Mouse (Mus musculus) cerebellum, postnatal 4 days (tissue): ENCODE results near the gene Dact3.

Experiments used
- DNase-seq, 2 experiments: peaks; one replicate each; pipeline ENCODE4 v3.0.0; 2022; ENCODE audit warnings: low spot score in 2 of 2, mixed read lengths in 1 of 2

Gene Dact3

GRCm38 (mm10) chr7:16853302-16853831 is 21.8 kb upstream of the Dact3 start:
- DNase-seq = no peak

DNA sequence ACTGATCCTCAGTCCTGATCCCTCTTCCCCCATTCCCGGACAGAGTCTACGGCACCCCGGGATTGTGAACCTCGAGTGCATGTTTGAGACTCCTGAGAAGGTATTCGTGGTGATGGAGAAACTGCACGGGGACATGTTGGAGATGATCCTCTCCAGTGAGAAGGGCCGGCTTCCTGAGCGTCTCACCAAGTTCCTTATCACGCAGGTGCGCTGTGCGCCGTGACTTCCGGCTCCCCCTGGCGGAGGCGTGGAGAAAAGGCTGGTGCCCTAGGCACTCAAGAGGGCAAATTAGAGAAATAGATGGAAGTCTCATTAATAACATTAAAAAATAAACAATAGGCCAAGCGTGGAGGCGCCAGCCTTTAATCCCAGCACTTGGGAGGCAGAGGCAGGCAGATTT is 16.8 kb upstream of the Dact3 start:
- peak in 1 of 2 experiments; percentile 42 for DNase-seq

GRCm38 (mm10) chr7:16859902-16860651 is 15.0 kb upstream of the Dact3 start:
- DNase-seq = peak in 1 of 2 experiments; percentile 63

- no peak for DNase-seq
Observed at GRCm38 (mm10) chr7:16867488-16867887, 7.6 kb upstream of the Dact3 start.

DNA sequence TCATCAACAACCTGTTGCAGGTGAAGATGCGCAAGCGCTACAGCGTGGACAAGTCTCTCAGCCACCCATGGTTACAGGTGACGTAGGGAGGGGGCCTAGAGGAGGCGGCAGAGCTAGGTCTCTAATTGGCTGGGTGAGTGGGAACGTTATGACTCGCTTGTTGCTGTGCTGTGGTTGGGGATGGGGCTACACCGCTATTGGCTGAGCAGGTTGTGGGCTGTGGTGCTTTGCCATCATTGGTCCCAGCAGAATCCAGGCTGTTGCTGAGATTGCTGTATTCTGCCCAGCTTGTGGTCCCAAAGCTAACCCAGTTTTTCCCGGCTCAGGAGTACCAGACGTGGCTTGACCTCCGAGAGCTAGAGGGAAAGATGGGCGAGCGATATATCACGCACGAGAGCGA is 5.6 kb upstream of the Dact3 start:
- DNase-seq = peak; percentile 57 to 72

DNA sequence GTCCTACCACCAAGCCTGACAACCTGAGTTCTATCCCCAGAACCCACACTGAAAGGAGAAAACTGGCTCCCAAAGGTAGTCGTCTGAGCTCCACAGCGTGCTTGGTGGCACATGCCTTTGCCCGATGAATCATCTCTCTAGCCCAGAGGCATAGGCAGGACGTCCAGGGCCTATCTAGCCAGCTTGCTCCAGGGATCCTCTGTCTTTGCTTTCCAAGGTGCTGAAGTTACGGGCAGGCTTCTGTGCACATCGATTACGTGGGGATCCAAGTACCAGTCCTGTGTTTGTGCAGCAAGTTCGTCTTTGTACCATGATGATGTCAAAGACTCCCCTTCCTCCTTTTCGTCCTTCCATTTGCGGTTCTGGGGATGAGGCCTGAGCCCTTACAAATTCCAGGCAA is 3.5 kb upstream of the Dact3 start:
- DNase-seq = no peak

GRCm38 (mm10) chr7:16872478-16872877 is 2.6 kb upstream of the Dact3 start:
- DNase-seq = no peak

- DNase-seq = no peak
Observed at GRCm38 (mm10) chr7:16873392-16873791, 1.7 kb upstream of the Dact3 start.

- peak; percentile 54 to 78 for DNase-seq
Observed at GRCm38 (mm10) chr7:16874190-16874589, 927 bp upstream of the Dact3 start.

DNA sequence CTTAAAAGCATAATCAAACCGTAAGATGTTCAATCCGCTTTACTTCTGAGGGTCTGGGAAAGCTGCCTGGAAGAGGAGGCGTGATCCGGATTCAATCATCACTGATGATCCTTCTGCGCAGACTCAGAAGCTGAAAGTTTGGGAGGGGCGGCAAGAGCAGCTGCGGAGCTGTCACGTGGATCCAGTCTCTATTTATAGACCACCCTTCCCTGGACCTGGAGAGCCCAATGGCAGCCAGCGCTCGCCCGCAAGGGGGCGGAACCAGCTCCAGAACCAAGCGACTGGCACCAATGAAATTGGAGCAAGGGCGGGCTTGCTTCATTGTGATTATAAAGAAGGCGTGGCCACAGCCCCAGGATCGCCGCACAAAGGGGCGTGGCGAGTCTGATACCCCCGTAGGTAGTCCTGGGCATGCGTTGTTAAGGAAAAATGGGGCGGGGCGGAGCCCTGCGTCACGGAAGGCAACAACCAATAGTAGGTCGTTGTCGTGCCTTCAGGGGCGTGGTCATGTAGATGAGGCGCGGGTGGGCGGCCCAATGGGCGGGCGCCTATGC is 284 bp upstream of the Dact3 start:
- DNase-seq = peak; percentile 96 to 99

DNA sequence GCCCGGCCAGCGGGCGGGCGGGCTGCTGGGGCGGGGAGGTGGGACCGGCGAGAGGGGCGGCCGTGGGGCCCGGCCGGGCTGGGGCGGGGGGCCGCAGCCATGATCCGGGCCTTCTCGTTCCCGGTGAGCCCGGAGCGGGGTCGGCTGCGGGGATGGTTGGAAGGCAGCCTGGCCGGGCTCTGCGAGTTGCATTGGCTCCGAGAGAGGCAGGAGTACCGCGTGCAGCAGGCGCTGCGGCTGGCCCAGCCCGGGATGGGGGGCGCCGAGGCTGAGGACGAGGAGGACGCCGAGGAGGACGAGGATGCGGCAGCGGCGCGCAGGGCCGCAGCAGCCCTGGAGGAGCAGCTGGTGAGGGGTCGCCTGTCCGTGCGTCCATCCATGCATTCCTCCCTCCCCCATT is 209 bp downstream of the Dact3 start:
- no peak for DNase-seq

DNA sequence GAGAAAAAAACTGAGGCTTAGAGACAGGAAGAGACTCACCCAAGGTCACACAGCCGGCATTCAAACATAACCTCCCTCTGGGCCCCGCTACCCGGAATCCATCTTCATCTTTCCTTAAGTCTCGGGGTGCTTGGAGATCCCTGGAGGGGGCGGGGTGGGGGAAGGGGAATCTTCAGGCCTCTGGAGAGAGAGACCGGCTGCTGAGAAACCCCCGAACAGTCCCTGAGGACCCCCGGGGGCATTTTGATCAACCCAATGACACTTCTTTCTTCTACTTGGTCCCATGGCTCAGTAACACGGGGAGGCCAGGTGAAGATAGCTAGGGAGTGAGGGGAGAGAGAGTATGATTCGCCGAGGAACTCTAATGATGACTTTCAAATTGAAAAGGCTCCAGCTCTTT is 889 bp downstream of the Dact3 start:
- DNase-seq = no peak

DNA sequence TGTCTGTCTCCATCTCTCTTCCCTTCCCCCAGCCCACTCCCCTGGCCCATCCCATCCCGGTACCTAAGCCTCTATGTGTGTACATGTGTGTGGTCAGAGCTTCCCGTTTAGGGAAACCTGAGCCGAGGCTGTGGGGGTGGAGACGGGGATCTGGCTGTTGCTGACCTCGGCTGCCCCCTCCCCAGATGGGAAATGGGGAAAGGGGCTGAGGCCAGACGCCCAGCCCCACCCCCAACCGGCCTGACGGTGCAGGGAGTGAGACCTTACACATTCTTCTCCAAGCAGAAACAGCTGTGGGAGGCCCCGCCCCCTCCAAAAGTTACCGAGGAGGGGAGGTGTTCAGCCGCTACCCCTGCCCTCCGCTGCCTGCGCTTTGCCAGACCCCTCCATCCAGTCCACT is 1.5 kb downstream of the Dact3 start:
- DNase-seq = no peak

DNA sequence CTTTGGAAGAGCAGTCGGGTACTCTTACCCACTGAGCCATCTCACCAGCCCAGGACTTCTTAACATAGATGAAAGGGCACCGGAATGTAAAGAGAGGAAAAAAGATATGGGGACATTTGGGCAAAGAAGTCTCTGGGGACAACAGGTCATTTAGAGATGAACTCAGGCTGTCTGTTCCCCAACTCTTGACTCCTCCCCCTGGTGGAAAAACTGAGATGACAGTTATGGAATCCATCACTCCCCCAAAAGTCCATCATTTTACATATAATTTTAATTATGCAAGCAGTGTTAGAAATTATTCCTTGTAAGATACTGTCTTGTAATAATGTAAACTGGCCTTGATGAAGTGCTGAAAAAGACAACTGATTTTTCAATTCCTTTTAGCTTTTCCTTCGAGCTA is 2.6 kb downstream of the Dact3 start:
- DNase-seq = no peak

DNA sequence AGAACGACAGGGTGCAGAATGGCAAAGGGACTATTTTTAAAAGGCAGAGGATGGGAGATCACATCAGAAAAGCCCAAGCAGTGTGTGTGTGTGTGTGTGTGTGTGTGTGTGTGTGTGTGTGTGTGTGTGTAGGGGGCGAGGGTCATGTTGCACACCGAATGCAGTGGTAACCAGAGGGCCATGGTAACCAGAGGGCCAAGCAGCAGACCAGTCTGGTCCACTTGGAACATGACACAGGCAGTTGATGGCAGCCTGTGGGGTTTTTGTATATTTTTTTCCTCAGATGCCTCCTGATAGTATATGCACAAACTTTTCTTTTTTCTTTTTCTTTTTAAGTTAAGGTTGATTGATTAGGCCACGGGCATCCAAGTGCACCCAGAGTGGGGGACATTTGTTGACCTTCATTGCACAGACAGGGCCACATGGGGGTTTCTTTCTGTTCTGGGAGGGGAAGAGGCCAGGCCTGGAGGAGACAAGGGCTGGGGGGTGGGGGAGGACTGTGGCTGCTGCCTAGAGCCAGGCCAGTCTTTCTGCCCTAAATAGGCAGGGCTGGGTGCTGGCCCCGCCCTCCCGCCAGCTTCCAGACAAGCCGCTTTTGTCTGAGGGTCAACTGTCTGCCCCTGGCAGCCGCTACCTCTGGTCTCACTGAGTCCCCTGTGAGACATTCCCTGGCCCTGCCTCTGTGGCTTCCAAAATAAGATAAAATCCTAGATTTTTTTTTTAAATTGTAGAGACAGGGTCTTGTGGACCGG is 4.9 kb downstream of the Dact3 start:
- DNase-seq = no peak

- DNase-seq = no peak
Observed at GRCm38 (mm10) chr7:16880615-16881014, 5.5 kb downstream of the Dact3 start.

- DNase-seq = no peak
Observed at GRCm38 (mm10) chr7:16883162-16883561, 8.0 kb downstream of the Dact3 start.

GRCm38 (mm10) chr7:16884334-16884733 is 9.2 kb downstream of the Dact3 start:
- no peak for DNase-seq

GRCm38 (mm10) chr7:16885271-16885776 is 10.2 kb downstream of the Dact3 start:
- no peak for DNase-seq

- DNase-seq = no peak
Observed at GRCm38 (mm10) chr7:16885905-16886304, 10.8 kb downstream of the Dact3 start.

GRCm38 (mm10) chr7:16890536-16890935 is 15.4 kb downstream of the Dact3 start:
- no peak for DNase-seq

DNA sequence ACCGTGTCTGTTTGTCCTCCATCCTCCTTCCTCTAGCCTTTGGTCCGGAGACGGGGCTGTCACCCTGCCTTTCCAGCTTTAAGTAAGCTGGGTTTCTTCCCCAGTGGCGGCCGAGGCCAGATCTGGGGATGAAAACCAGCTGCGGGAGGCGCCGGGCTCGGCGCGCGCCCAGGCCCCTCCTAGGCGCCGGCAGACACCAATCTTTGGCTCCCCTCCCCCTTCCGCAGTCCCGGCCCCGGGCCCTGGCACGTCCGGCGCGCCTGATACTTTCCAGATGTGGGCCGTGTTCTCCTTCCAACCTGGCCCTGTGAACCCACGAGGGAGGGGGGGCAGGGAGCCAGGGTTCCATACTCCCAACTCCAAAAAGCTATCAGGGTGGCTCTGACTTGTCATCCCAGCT is 15.8 kb downstream of the Dact3 start:
- DNase-seq = no peak
